37 mouse cellular contexts compared by ENCODE assay signal in the genomic region with DNA sequence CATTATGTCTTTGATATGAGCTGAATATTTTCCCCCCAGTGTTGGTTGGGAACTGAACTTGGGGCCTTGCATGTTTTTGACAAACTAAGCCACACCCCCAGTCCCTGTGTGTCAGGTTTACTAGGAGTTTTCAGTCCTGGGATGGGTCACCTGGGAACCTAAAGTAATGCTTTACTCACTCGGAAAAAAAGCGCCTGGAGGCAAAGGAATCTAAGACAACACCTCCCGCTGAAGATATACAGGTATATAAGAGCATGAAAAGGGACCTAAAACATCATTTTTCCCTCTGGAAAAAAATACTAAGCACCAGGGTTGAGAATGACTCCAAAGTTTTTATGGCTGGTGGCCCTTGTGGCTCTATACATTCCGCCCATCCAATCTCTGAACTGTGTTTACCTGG. TPM values are rescaled to one million over a fixed set of nuclear protein-coding genes. Genes with fewer than 3 reads are reported as not detected.
"Had no signal": no experiment of that assay in that cellular context is flagged by ENCODE, and none has a peak within 500 bp of the region (broad histone marks: within the 10 kb centered on the region; RNA-seq: fewer than 3 reads in every experiment).

A gene (plus strand): TSS at position 301 of the 400 bp plus-strand sequence.

- H3K27me3 ChIP-seq: heart, embryonic 15.5 days; hindbrain, embryonic 12.5 days; intestine, embryonic 15.5 days; kidney, embryonic 15.5 days had no signal

- H3K4me2 ChIP-seq: heart, embryonic 11.5 days; heart, embryonic 13.5 days; heart, embryonic 15.5 days; hindbrain, embryonic 12.5 days; hindbrain, embryonic 13.5 days; hindbrain, embryonic 14.5 days; hindbrain, embryonic 15.5 days; intestine, embryonic 15.5 days; kidney, embryonic 15.5 days had no signal

- H3K4me3 ChIP-seq: heart, adult 2 months; heart, embryonic 10.5 days; heart, embryonic 13.5 days; heart, embryonic 15.5 days; hindbrain, embryonic 10.5 days; hindbrain, embryonic 12.5 days; hindbrain, embryonic 13.5 days; hindbrain, embryonic 15.5 days; intestine, embryonic 15.5 days; kidney, embryonic 15.5 days; layer of hippocampus, adult 2 months had no signal

- ATAC-seq: hindbrain, embryonic 16.5 days; hindbrain, postnatal 0 days; inflammation-experienced regulatory T-cells, adult 6 months; intestine, embryonic 15.5 days; intestine, embryonic 16.5 days; intestine, postnatal 0 days had no signal

- H3K9me3 ChIP-seq: heart, embryonic 10.5 days; heart, embryonic 13.5 days; heart, embryonic 15.5 days; hindbrain, embryonic 10.5 days; hindbrain, embryonic 12.5 days; hindbrain, embryonic 13.5 days; hindbrain, embryonic 15.5 days; intestine, embryonic 15.5 days; kidney, embryonic 15.5 days had no signal

- H3K27ac ChIP-seq: heart, adult 2 months; heart, embryonic 10.5 days; heart, embryonic 13.5 days; heart, embryonic 15.5 days; hindbrain, embryonic 10.5 days; hindbrain, embryonic 12.5 days; hindbrain, embryonic 13.5 days; hindbrain, embryonic 14.5 days; hindbrain, embryonic 15.5 days; hindbrain, postnatal 0 days; intestine, embryonic 15.5 days; kidney, embryonic 15.5 days; kidney, postnatal 0 days; layer of hippocampus, adult 2 months had no signal

- H3K9ac ChIP-seq: heart, embryonic 13.5 days; heart, embryonic 15.5 days; hindbrain, embryonic 12.5 days; hindbrain, embryonic 13.5 days; hindbrain, embryonic 14.5 days; hindbrain, embryonic 15.5 days; intestine, embryonic 15.5 days; kidney, embryonic 15.5 days had no signal

- H3K4me1 ChIP-seq: intestine, embryonic 15.5 days had no signal

- DNase-seq: heart, adult 2 months; heart, postnatal 10 days; heart, postnatal 14 days; heart, postnatal 36 days; heart, postnatal 4 days; kidney, adult 11 months; kidney, adult 18-20 months; kidney, adult 8-10 months; kidney, adult 9 months; kidney, postnatal 10 days; kidney, postnatal 14 days; kidney, postnatal 25 days; kidney, postnatal 36 days; kidney, postnatal 4 days; layer of hippocampus, adult 9-11 months; layer of hippocampus, postnatal 36 days had no signal

- H3K36me3 ChIP-seq: heart, embryonic 10.5 days; heart, embryonic 13.5 days; heart, embryonic 15.5 days; hindbrain, embryonic 10.5 days; hindbrain, embryonic 12.5 days; hindbrain, embryonic 13.5 days; hindbrain, embryonic 15.5 days; intestine, embryonic 15.5 days; kidney, embryonic 15.5 days had no signal

RNA-seq across cellular contexts. Expression of the gene that starts here (rescaled TPM):
- polyA plus RNA-seq: heart, adult 2 months; heart, embryonic 11.5 days; heart, embryonic 13.5 days; heart, embryonic 14.5 days; heart, embryonic 15.5 days; heart, postnatal 0 days; hindbrain, embryonic 12.5 days; hindbrain, embryonic 13.5 days; hindbrain, embryonic 16.5 days; hindbrain, postnatal 0 days; inflammation-experienced regulatory T-cells, adult 6 months; kidney, embryonic 15.5 days; kidney, postnatal 0 days; large intestine, adult 2 months had no signal
